Mouse (Mus musculus) brain, embryonic 18.5 days (tissue): ENCODE measurements at regions not wholly inside any gene's neighbourhood (a gene's known extent, or its start where the extent isn't known, plus 50 kb on each side); places are given as distances from the start of the nearest gene placed in this dataset.

ENCODE experiments used
- DNase-seq: peaks from one replicate; pipeline ENCODE4 v3.0.0-alpha.2; 2012; ENCODE audit warnings: low read depth, low spot score

- DNase-seq = no peak
Measured at GRCm38 (mm10) chr14:25272366-25273156, 186.4 kb upstream of the Zmiz1 start.

GRCm38 (mm10) chr14:25279751-25280150, 179.2 kb upstream of the Zmiz1 start:
- DNase-seq = no peak

- DNase-seq = no peak
Measured at GRCm38 (mm10) chr14:25292557-25292956, 166.4 kb upstream of the Zmiz1 start.

DNA sequence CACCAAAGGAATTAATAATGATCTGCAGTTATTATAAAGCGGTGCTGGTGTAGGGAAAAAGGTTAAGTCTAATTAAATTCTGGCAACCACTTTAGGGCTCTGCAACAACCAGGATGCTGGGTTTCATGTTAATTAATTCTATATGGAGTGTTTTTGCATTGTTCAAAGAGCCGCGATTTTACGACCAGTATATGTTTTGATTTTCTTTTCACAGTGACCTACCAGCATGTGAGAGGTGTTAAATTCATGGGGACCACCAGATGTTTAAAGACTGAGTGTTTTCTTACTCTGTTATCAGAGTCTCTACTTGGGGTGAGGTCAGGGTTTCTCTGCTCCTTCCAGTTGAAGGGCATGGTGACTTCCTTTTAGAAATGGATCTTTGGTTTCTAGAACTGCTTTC, 164.8 kb upstream of the Zmiz1 start:
- no peak for DNase-seq

DNA sequence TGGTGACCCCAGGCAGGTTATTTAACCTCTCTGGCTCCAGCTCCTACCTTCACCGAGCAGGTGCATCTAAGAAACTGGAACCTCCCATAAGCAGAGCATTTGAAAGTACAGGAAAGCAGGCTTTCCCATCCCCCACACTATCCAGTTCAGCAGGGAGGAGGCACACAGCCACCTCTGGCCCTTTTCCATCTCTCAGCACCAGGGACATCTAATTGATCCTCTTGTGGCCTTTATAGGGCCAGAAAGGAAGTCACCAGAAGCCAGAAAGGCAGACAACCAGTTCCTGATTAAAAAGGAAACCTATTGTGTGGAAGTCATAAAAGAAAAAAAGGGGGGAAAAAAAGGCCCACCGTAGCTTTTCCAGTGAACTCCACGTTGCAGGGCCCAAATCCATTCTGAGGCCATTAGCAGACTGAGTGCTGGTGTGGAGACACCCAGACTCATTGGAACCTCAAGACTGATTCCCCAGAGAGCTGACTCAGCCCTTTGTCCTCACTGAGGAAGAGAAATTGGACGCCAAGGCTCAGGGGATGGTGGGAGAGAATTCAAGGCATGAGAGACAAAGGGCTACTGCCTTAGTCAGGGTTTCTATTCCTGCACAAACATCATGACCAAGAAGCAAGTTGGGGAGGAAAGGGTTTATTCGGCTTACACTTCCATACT, 163.2 kb upstream of the Zmiz1 start:
- no peak for DNase-seq

- no peak for DNase-seq
Measured at GRCm38 (mm10) chr14:25299673-25300190, 159.3 kb upstream of the Zmiz1 start.

- no peak for DNase-seq
Measured at GRCm38 (mm10) chr14:25301336-25302031, 157.5 kb upstream of the Zmiz1 start.

DNA sequence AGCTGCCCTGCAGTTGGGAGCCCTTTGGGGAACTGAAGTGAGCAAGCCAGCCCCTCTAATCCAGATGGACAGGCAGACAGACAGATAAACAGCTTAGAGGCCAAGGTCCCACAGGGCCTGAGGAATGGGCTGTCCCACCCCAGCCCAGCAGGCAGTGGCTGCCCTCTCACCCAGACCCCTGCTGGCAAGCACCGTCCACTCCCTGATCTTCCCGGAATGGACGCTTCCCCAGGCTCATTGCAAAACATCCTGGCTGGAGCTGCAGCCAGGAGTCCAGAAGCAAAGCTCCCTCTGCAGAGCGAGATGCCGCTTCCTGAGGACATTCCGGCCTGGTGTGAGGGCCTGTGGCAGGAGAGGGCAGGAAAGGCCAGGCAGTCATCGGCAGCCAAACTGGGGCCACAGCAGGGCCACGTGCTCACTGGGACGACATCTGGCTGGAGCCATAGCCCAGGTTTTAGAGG, 154.6 kb upstream of the Zmiz1 start:
- no peak for DNase-seq

DNA sequence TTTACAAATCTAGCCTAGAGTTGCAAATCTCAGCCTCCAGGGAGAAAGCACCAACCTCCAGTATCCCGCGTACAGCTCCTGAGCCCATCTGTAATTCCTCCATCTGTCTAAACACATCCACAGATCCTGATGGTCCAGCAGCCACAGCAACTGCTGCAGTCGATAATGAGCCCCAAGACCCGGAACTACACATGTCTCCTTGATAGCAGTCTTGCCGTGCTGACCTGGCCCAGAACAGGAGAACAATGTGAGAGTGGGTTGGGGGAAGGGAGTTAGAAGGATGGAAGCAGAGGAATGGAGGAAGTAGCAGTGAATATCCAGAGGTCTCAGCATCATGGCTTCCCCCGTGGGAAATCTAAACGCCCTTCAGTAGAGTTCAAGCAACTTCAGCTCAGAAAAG, 152.8 kb upstream of the Zmiz1 start:
- no peak for DNase-seq

DNA sequence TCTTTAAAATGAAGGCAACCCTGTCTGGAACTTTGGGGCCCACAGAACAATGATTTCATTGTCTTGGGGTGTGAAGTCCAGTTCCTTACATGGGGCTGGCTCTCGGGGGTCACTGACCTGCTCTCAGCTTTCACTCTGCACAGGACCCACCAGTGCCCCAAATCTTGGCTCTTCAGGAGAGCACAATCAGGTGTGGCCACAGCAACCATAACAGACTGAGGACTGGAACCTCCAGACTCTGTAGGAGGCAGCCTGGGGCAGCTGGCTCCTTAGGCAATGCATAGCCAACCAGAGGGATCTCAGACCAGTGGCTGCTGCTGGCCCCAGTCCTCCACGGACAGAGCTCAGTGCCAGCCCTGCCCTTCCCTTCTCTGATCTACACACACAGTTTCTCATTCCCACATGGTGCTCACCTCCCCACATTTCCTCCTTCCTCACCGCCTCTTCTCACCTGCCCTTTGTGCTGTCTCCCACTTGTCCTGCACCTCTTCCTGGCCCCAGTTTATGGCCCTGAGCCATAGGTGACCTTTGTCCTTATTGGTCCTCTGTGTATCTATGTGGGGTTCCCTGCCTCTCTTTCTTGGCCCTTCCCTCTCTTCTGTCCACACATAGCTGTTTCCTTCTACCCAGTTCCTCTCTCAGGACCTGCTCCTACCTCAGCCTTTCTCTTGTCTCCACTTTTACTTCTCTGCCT, 151.9 kb upstream of the Zmiz1 start:
- no peak for DNase-seq

GRCm38 (mm10) chr14:25308051-25308450, 150.9 kb upstream of the Zmiz1 start:
- DNase-seq = no peak

DNA sequence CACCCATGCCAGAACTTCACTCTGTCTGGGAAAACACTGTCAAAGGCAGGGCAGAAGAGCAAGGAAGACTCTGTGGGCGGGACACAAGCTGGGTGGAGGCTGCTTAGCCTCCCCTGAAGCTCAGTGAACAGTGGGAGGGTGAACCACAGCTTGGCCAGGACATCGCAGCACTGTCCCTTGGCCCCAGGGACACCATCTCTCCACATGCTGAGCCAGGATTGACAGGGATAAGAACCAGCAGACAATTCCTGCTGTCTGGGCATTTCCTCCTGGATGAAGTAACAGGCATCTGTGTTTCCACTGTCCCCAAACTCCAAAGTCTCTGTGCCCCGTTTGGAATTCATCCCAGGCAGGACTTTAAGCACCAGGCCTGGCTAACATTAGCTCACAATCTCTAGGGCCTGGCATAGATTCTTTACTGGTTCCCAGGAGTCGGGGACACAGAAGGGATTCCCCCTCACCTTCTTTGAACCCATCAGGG, 148.3 kb upstream of the Zmiz1 start:
- no peak for DNase-seq

GRCm38 (mm10) chr14:25311475-25311874, 147.5 kb upstream of the Zmiz1 start:
- DNase-seq = no peak

DNA sequence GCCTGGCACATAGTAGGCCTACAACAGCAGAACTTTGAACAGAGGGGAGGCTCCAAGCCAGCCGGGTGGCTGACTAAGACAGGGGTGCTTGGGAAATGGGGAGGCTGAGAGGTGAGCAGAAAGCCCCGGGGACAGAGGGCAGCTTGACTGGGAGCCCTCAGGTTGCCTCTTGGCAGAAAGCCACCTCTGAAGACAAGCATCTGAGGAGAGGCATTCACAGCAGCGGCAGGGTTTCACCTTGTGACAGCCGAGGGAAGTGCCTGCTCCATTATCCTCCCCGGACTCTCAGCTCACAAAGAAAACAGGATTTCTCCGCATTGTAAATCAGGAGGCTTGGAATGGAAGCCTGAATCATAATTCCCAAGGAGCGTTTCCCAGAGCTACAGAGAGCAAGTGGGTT, 146.8 kb upstream of the Zmiz1 start:
- DNase-seq = no peak

DNA sequence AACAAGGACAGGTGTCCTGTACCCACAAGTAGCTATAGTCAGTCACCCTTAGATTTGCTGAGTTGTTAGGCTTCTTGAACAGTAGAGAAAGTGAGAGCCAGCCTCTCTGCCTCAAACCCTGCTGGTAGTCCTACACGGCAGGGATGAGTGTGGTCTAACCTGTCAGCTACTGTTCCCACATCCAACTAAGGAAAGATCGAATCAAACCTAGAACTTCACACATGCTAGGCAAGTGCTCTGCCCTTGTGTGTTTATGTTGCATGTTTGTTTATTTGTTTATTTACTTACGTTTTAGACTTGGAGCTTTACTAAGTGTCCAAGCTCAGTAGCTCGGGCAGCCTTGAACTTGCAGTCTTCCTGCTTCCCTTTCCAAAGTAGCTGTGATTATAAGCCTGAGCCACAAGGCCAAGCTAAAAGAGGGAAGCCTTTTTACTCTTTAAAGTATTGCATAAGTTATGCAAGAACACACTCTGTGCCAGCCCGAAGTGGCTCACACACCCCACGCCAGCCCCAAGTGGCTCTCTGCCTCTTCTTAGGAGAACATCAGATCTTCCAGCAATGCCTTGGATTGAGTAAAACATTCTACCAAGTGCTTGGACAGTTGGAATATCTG, 146.1 kb upstream of the Zmiz1 start:
- no peak for DNase-seq

- no peak for DNase-seq
Measured at GRCm38 (mm10) chr14:25313693-25314240, 145.2 kb upstream of the Zmiz1 start.

DNA sequence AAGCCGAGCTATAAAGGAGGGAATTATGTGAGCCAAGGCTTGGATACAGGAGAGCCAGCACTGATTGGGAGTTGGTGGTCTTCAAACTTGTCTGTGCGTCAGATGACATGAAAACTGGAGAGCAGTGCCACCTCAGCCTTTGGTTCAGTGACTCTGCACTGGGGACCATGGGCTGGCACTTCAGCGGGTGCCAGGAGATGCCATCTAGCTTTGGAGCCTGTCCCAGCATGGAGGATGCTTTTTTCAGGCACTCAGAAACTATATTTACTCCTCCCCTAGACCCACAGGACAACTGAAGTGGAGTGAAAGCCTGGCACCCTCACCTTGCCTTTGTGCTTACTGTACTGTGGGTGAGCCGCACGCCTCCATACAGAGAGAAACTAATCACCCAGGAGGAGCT, 142.5 kb upstream of the Zmiz1 start:
- no peak for DNase-seq

GRCm38 (mm10) chr14:25317680-25318471, 141.1 kb upstream of the Zmiz1 start:
- peak; percentile 69 for DNase-seq

DNA sequence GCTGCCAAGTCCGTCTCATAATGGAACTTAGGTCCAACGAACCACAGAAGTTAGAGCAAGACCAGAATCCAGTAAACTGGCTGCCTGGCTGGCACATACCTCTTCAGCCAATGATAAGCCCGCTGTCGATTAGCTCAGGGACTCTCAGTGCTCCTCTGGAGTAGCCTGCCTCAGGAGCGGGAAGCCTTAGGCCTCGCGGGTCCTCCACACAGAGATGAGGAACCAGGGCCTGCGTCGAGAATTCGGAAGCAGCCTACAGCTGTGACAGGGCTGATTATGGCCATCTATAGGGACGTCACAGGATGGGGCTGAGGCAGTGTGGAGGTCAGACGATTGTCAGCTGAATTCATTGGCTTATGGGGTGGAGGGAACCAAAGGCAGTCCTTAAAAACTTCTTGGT, 140.1 kb upstream of the Zmiz1 start:
- no peak for DNase-seq

DNA sequence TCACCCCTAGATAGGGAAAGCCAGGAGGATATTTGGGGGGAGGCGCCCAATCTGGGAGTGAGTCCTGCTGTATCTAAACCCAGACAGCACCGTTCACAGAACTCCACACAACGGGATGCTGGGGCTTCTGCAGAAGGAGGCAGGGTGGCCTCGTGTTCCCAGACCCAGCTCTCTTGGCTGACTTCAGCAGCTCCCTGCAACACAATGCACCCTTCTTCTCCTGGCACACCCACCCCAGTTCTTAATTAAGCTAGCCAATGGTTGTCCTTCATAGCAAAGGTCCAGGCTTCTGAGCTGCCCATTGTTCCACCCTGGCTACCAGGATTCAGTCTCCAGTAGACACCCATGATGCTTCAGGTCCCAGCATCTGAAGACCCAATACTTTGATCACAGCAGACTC, 138.8 kb upstream of the Zmiz1 start:
- no peak for DNase-seq
